Mouse (Mus musculus): Measurements from ENCODE around the gene Cep41. TPM values are rescaled to one million over a fixed set of nuclear protein-coding genes. Genes with fewer than 3 reads are reported as not detected.

The Cep41 gene
- polyA plus RNA-seq, 1 experiment: 4.6 TPM

DNA sequence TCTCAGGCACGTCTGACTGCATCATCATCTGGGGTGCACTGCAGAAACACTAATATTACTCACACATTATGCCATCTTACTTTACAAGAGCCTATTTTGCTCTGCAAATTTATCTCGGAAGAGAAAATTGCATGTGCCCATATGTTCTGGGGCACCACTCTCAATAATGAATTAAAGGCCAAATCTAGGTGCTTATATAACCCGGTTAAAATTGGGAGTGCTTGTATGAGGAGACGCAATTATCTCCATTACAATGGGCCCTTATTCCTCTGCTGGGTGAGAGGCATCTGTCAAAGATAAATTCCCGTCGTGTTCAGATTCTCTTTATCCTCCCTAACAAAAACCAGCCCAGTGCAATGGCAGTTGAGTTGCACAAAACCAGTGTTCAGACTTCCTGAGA lies 28.8 kb downstream of the Cep41 start:
- DNase-seq: no peak
- Histone ChIP-seq H3K4me3 (replicated peaks; ENCODE audit: extremely low read depth, low read depth, low read length) (no peak overlapping the region), H3K4me1 (ENCODE audit: control insufficient read depth, insufficient read depth, low read length) (no peaks in the 10 kb centered on the region)
- WGBS: 68% methylated on average over 6 of the region's 6 CpGs
- TF ChIP-seq POLR2A (IDR thresholded peaks at IDR 0.05; ENCODE audit: borderline replicate concordance, extremely low read depth, low read depth, low read length): no peak
- TF ChIP-seq CTCF (IDR thresholded peaks at IDR 0.05; ENCODE audit: insufficient read depth, low read length): no peak

- Histone ChIP-seq H3K4me1 (ENCODE audit: control insufficient read depth, insufficient read depth, low read length) (no peaks in the 10 kb centered on the region), H3K4me3 (replicated peaks; ENCODE audit: extremely low read depth, low read depth, low read length) (no peak overlapping the region)
- DNase-seq: no peak
- 61% methylated on average over 9 of the region's 9 CpGs for whole genome bisulfite sequencing
- TF ChIP-seq CTCF (IDR thresholded peaks at IDR 0.05; ENCODE audit: insufficient read depth, low read length) (no peak), POLR2A (IDR thresholded peaks at IDR 0.05; ENCODE audit: borderline replicate concordance, extremely low read depth, low read depth, low read length) (no peak)
Observed at GRCm38 (mm10) chr6:30658619-30659018, 34.9 kb downstream of the Cep41 start.

- TF ChIP-seq CTCF (IDR thresholded peaks at IDR 0.05; ENCODE audit: insufficient read depth, low read length) (no peak), POLR2A (IDR thresholded peaks at IDR 0.05; ENCODE audit: borderline replicate concordance, extremely low read depth, low read depth, low read length) (no peak)
- no peak overlapping the region for H3K4me3 ChIP-seq (replicated peaks; ENCODE audit: extremely low read depth, low read depth, low read length)
- 93% methylated on average over 12 of the region's 12 CpGs for WGBS
- no peak for DNase-seq
- peaks cover 3% of the 10 kb centered on the region; the same call in 1 of the 2 replicates for H3K4me1 ChIP-seq (ENCODE audit: control insufficient read depth, insufficient read depth, low read length)
Observed at GRCm38 (mm10) chr6:30657279-30657678, 36.3 kb downstream of the Cep41 start.

DNA sequence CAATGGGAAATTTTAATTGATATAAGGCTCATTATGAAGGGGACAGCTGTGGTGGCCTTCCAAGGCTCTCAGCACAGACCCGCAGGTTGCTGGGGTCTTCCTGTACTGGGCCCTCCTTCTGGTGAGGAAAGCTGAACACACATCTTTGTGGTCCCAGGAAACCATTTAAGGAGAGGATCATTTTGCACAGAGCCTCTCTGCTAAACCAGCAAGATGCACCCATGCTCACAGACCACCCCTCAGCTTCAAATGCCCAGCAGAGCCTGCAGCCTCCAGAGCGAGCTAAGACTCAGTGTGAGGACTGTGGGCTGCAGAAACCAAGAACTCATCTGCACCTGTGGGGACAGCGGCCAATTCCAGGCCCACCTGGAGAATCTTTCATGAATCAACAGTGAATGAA lies 38.6 kb downstream of the Cep41 start:
- DNase-seq: no peak
- TF ChIP-seq CTCF (IDR thresholded peaks at IDR 0.05; ENCODE audit: insufficient read depth, low read length) (no peak), POLR2A (IDR thresholded peaks at IDR 0.05; ENCODE audit: borderline replicate concordance, extremely low read depth, low read depth, low read length) (no peak)
- Histone ChIP-seq H3K4me3 (replicated peaks; ENCODE audit: extremely low read depth, low read depth, low read length) (no peak overlapping the region), H3K4me1 (ENCODE audit: control insufficient read depth, insufficient read depth, low read length) (peaks cover 3% of the 10 kb centered on the region; the same call in 1 of the 2 replicates)
- 96% methylated on average over 3 of the region's 3 CpGs for WGBS

DNA sequence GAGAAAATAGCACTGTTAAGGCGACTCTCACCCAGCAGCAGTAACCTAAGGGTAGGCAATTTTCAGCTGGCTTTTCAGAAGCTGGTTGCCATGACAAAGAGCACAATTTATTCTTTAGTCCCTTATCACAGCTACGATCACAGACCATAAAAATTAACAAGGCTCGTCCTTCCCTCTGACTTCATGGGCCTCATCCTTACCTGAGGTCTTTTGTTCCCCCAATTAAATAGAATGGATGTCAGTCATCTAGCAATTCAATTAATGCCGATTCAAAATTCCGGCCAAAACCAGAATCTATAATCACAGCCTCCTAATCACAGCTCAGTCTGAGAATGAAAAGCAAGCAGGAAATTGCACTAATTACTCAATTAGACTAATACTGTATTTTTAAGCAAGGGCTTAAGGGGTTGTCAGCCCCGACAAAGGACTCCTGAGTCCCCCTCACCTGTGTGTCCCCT lies 39.1 kb downstream of the Cep41 start:
- Histone ChIP-seq H3K4me1 (ENCODE audit: control insufficient read depth, insufficient read depth, low read length) (peaks cover 3% of the 10 kb centered on the region; the same call in 1 of the 2 replicates), H3K4me3 (replicated peaks; ENCODE audit: extremely low read depth, low read depth, low read length) (no peak overlapping the region)
- no peak for DNase-seq
- 73% methylated on average over 6 of the region's 6 CpGs for WGBS
- TF ChIP-seq POLR2A (IDR thresholded peaks at IDR 0.05; ENCODE audit: borderline replicate concordance, extremely low read depth, low read depth, low read length): no peak
- TF ChIP-seq CTCF (IDR thresholded peaks at IDR 0.05; ENCODE audit: insufficient read depth, low read length): no peak

GRCm38 (mm10) chr6:30653518-30653917 lies 40.0 kb downstream of the Cep41 start:
- TF ChIP-seq POLR2A (IDR thresholded peaks at IDR 0.05; ENCODE audit: borderline replicate concordance, extremely low read depth, low read depth, low read length) (no peak), CTCF (IDR thresholded peaks at IDR 0.05; ENCODE audit: insufficient read depth, low read length) (no peak)
- H3K4me3 ChIP-seq (replicated peaks; ENCODE audit: extremely low read depth, low read depth, low read length): no peak overlapping the region
- WGBS: 65% methylated on average over 6 of the region's 6 CpGs
- H3K4me1 ChIP-seq (ENCODE audit: control insufficient read depth, insufficient read depth, low read length): peaks cover 3% of the 10 kb centered on the region; the same call in 1 of the 2 replicates
- DNase-seq: no peak

- TF ChIP-seq POLR2A (IDR thresholded peaks at IDR 0.05; ENCODE audit: borderline replicate concordance, extremely low read depth, low read depth, low read length) (no peak), CTCF (IDR thresholded peaks at IDR 0.05; ENCODE audit: insufficient read depth, low read length) (no peak)
Observed at GRCm38 (mm10) chr6:30652425-30653188, 40.9 kb downstream of the Cep41 start.

DNA sequence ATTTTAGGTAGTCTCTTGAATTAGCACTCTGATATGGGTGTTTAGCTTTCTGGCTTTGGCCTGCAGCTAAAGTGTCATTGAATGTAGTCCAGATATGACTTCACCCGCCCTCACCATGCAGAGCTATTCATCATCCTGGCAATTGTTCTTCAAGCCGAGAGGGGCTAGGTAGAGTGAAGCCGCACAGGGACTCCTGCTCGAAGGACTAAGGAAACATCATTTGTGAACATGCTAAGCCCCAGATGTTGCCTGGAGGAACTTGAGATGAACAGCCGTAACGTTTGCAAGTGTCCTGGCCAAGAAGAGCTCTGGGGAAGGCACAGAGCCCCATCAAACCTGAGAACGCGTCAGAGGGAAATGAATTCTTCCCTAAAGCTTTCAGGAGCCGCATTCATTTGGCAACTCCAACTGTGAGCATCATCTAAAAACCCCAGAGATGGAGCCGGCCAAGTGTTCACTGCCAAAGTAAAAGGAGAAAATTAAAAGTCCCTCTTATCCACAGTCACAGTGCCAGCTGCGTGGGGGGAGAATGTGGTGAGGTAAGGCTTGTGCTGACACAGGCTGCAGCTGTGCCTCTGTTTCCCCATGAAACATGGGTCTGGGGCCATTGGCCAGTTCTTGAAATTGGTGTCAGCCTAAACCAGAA lies 43.8 kb downstream of the Cep41 start:
- no peak for TF ChIP-seq POLR2A (IDR thresholded peaks at IDR 0.05; ENCODE audit: borderline replicate concordance, extremely low read depth, low read depth, low read length)
- no peak for TF ChIP-seq CTCF (IDR thresholded peaks at IDR 0.05; ENCODE audit: insufficient read depth, low read length)
- peaks cover 3% of the 10 kb centered on the region; the same call in 1 of the 2 replicates for H3K4me1 ChIP-seq (ENCODE audit: control insufficient read depth, insufficient read depth, low read length)
- WGBS: 61% methylated on average over 11 of the region's 11 CpGs
- DNase-seq: no peak
- no peak overlapping the region for H3K4me3 ChIP-seq (replicated peaks; ENCODE audit: extremely low read depth, low read depth, low read length)

More at GRCm38 (mm10) chr6:30652425-30653188, 40.9 kb downstream of the Cep41 start:
- no peak for DNase-seq
- Histone ChIP-seq H3K4me3 (replicated peaks; ENCODE audit: extremely low read depth, low read depth, low read length) (no peak overlapping the region), H3K4me1 (ENCODE audit: control insufficient read depth, insufficient read depth, low read length) (peaks cover 3% of the 10 kb centered on the region; the same call in 1 of the 2 replicates)
- 49% methylated on average over 9 of the region's 9 CpGs for WGBS

- Histone ChIP-seq H3K4me1 (ENCODE audit: control insufficient read depth, insufficient read depth, low read length) (peaks cover 2% of the 10 kb centered on the region), H3K4me3 (replicated peaks; ENCODE audit: extremely low read depth, low read depth, low read length) (no peak overlapping the region)
- TF ChIP-seq CTCF (IDR thresholded peaks at IDR 0.05; ENCODE audit: insufficient read depth, low read length) (no peak), POLR2A (IDR thresholded peaks at IDR 0.05; ENCODE audit: borderline replicate concordance, extremely low read depth, low read depth, low read length) (no peak)
- no peak for DNase-seq
- WGBS: 88% methylated on average over 6 of the region's 6 CpGs
Observed at GRCm38 (mm10) chr6:30645379-30645778, 48.2 kb downstream of the Cep41 start.

Data from lung, adult 2 months (tissue).